Mouse (Mus musculus) monocyte, adult 5-6 weeks (primary cell): ENCODE results near the gene 6430550D23Rik. TPM values are rescaled to one million over a fixed set of nuclear protein-coding genes. Genes with fewer than 3 reads are reported as not detected.

Source experiments
- total RNA-seq: library from RNA; stranded (forward); fragments of 200-1000, 200-491, 200-594 nt; gene quantifications from 3 replicates; pipeline ENCODE4 v1.2.3, GENCODE M21; 2017

6430550D23Rik gene
- total RNA-seq, 1 experiment from 2014 or later = not detected

Other genes starting within 250 kb of the 6430550D23Rik start
- 0.10 TPM in 1 of 3 replicates, not detected in the others for gene Mmp24, start 232.6 kb downstream of the 6430550D23Rik start, total RNA-seq
- gene BC029722, start 188.6 kb downstream of the 6430550D23Rik start, total RNA-seq = 8.5 to 10.6 TPM (median 9.7 TPM) in 3 replicates
- gene Eif6, start 181.1 kb downstream of the 6430550D23Rik start, total RNA-seq = 38.9 to 84.9 TPM (median 83.4 TPM) in 3 replicates
- not detected in 3 replicates for gene Fam83c, start 173.1 kb downstream of the 6430550D23Rik start, total RNA-seq
- 33.3 to 43.3 TPM (median 37.7 TPM) in 3 replicates for gene Uqcc1, start 77.7 kb downstream of the 6430550D23Rik start, total RNA-seq
- gene Gm15557, start 67.2 kb downstream of the 6430550D23Rik start, total RNA-seq = not detected in 3 replicates
- gene Gdf5, start 62.6 kb downstream of the 6430550D23Rik start, total RNA-seq = not detected in 3 replicates
- 67.3 to 170 TPM (median 77.6 TPM) in 3 replicates for gene Cep250, start 51.5 kb downstream of the 6430550D23Rik start, total RNA-seq
- 57.6 to 77.8 TPM (median 66.2 TPM) in 3 replicates for gene Ergic3, start 68 bp upstream of the 6430550D23Rik start, total RNA-seq
- gene Fer1l4, start 45.0 kb upstream of the 6430550D23Rik start, total RNA-seq = not detected in 3 replicates
- 0.29 to 2.2 TPM (median 1.9 TPM) in 3 replicates for gene Spag4, start 57.2 kb upstream of the 6430550D23Rik start, total RNA-seq
- 33.8 to 71.0 TPM (median 55.8 TPM) in 3 replicates for gene Cpne1, start 104.0 kb upstream of the 6430550D23Rik start, total RNA-seq
- gene Rbm12, start 104.0 kb upstream of the 6430550D23Rik start, total RNA-seq = 11.0 to 22.7 TPM (median 13.0 TPM) in 3 replicates
- 22.3 to 33.9 TPM (median 24.9 TPM) in 3 replicates for gene Gm28036, start 119.1 kb upstream of the 6430550D23Rik start, total RNA-seq
- gene Romo1, start 136.1 kb upstream of the 6430550D23Rik start, total RNA-seq = 9.1 to 25.0 TPM (median 10.2 TPM) in 3 replicates
- gene Nfs1, start 136.2 kb upstream of the 6430550D23Rik start, total RNA-seq = 28.1 to 50.8 TPM (median 31.0 TPM) in 3 replicates
- 1,407 to 1,708 TPM (median 1,696 TPM) in 3 replicates for gene Rbm39, start 172.3 kb upstream of the 6430550D23Rik start, total RNA-seq
- gene Phf20, start 188.5 kb upstream of the 6430550D23Rik start, total RNA-seq = 25.7 to 71.4 TPM (median 66.4 TPM) in 3 replicates